Mouse (Mus musculus): Measurements from ENCODE around the gene Egflam. TPM values are rescaled to one million over a fixed set of nuclear protein-coding genes. Genes with fewer than 3 reads are reported as not detected.

The Egflam gene
- polyA plus RNA-seq, 1 experiment from 2014 or later, result not detected

GRCm38 (mm10) chr15:7192582-7192981, 205.6 kb downstream of the Egflam start:
- no peaks in the 10 kb centered on the region for H3K79me2 ChIP-seq (ENCODE audit: inconsistent target)
- no peak overlapping the region for H3K4me3 ChIP-seq (ENCODE audit: inconsistent target)
- no peaks in the 10 kb centered on the region for H3K36me3 ChIP-seq (ENCODE audit: inconsistent target)
- H3K27ac ChIP-seq, result no peak overlapping the region
- WGBS (ENCODE audit: missing documents), result 90% methylated on average over 2 of the region's 2 CpGs

GRCm38 (mm10) chr15:7191074-7191473, 207.1 kb downstream of the Egflam start:
- WGBS (ENCODE audit: missing documents), result 95% methylated on average over 4 of the region's 4 CpGs
- Histone ChIP-seq H3K79me2 (ENCODE audit: inconsistent target) (no peaks in the 10 kb centered on the region), H3K36me3 (ENCODE audit: inconsistent target) (no peaks in the 10 kb centered on the region), H3K27ac (no peak overlapping the region), H3K4me3 (ENCODE audit: inconsistent target) (no peak overlapping the region)

- Histone ChIP-seq H3K27ac (no peak overlapping the region), H3K79me2 (ENCODE audit: inconsistent target) (no peaks in the 10 kb centered on the region), H3K36me3 (ENCODE audit: inconsistent target) (no peaks in the 10 kb centered on the region), H3K4me3 (ENCODE audit: inconsistent target) (no peak overlapping the region)
- WGBS (ENCODE audit: missing documents), result 94% methylated on average over 22 of the region's 22 CpGs
These were observed 208.3 kb downstream of the Egflam start for GRCm38 (mm10) chr15:7189678-7190454.

- 85% methylated on average over 6 of the region's 6 CpGs for WGBS (ENCODE audit: missing documents)
- no peak overlapping the region for H3K27ac ChIP-seq
- no peaks in the 10 kb centered on the region for H3K36me3 ChIP-seq (ENCODE audit: inconsistent target)
- no peaks in the 10 kb centered on the region for H3K79me2 ChIP-seq (ENCODE audit: inconsistent target)
- H3K4me3 ChIP-seq (ENCODE audit: inconsistent target), result no peak overlapping the region
These were observed 210.5 kb downstream of the Egflam start for GRCm38 (mm10) chr15:7187682-7188081.

GRCm38 (mm10) chr15:7180576-7180975, 217.6 kb downstream of the Egflam start:
- 89% methylated on average over 6 of the region's 6 CpGs for WGBS (ENCODE audit: missing documents)
- H3K4me3 ChIP-seq (ENCODE audit: inconsistent target), result no peak overlapping the region
- no peaks in the 10 kb centered on the region for H3K79me2 ChIP-seq (ENCODE audit: inconsistent target)
- H3K27ac ChIP-seq, result no peak overlapping the region
- no peaks in the 10 kb centered on the region for H3K36me3 ChIP-seq (ENCODE audit: inconsistent target)

- 93% methylated on average over 8 of the region's 8 CpGs for WGBS (ENCODE audit: missing documents)
- no peak overlapping the region for H3K4me3 ChIP-seq (ENCODE audit: inconsistent target)
- H3K27ac ChIP-seq, result no peak overlapping the region
- no peaks in the 10 kb centered on the region for H3K36me3 ChIP-seq (ENCODE audit: inconsistent target)
- H3K79me2 ChIP-seq (ENCODE audit: inconsistent target), result no peaks in the 10 kb centered on the region
These were observed 224.4 kb downstream of the Egflam start for GRCm38 (mm10) chr15:7173776-7174175.

GRCm38 (mm10) chr15:7173346-7173745, 224.8 kb downstream of the Egflam start:
- 96% methylated on average over 7 of the region's 7 CpGs for WGBS (ENCODE audit: missing documents)
- no peaks in the 10 kb centered on the region for H3K36me3 ChIP-seq (ENCODE audit: inconsistent target)

GRCm38 (mm10) chr15:7172875-7173274, 225.3 kb downstream of the Egflam start:
- H3K4me3 ChIP-seq (ENCODE audit: inconsistent target), result no peak overlapping the region
- 80% methylated on average over 2 of the region's 2 CpGs for WGBS (ENCODE audit: missing documents)

More at GRCm38 (mm10) chr15:7173346-7173745, 224.8 kb downstream of the Egflam start:
- no peak overlapping the region for H3K27ac ChIP-seq
- no peaks in the 10 kb centered on the region for H3K79me2 ChIP-seq (ENCODE audit: inconsistent target)
- no peak overlapping the region for H3K4me3 ChIP-seq (ENCODE audit: inconsistent target)

GRCm38 (mm10) chr15:7167906-7168532, 230.2 kb downstream of the Egflam start:
- Histone ChIP-seq H3K79me2 (ENCODE audit: inconsistent target) (no peaks in the 10 kb centered on the region), H3K36me3 (ENCODE audit: inconsistent target) (no peaks in the 10 kb centered on the region), H3K4me3 (ENCODE audit: inconsistent target) (no peak overlapping the region), H3K27ac (no peak overlapping the region)
- 89% methylated on average over 11 of the region's 11 CpGs for WGBS (ENCODE audit: missing documents)

More at GRCm38 (mm10) chr15:7172875-7173274, 225.3 kb downstream of the Egflam start:
- Histone ChIP-seq H3K79me2 (ENCODE audit: inconsistent target) (no peaks in the 10 kb centered on the region), H3K36me3 (ENCODE audit: inconsistent target) (no peaks in the 10 kb centered on the region), H3K27ac (no peak overlapping the region)

- H3K4me3 ChIP-seq (ENCODE audit: inconsistent target), result no peak overlapping the region
- no peaks in the 10 kb centered on the region for H3K79me2 ChIP-seq (ENCODE audit: inconsistent target)
- H3K36me3 ChIP-seq (ENCODE audit: inconsistent target), result no peaks in the 10 kb centered on the region
- WGBS (ENCODE audit: missing documents), result 90% methylated on average over 10 of the region's 10 CpGs
- H3K27ac ChIP-seq, result no peak overlapping the region
These were observed 230.8 kb downstream of the Egflam start for GRCm38 (mm10) chr15:7167238-7167905.

GRCm38 (mm10) chr15:7166735-7167134, 231.5 kb downstream of the Egflam start:
- Histone ChIP-seq H3K79me2 (ENCODE audit: inconsistent target) (no peaks in the 10 kb centered on the region), H3K36me3 (ENCODE audit: inconsistent target) (no peaks in the 10 kb centered on the region), H3K4me3 (ENCODE audit: inconsistent target) (no peak overlapping the region), H3K27ac (no peak overlapping the region)
- 94% methylated on average over 9 of the region's 9 CpGs for whole genome bisulfite sequencing (ENCODE audit: missing documents)

GRCm38 (mm10) chr15:7163851-7164250, 234.3 kb downstream of the Egflam start:
- no peaks in the 10 kb centered on the region for H3K36me3 ChIP-seq (ENCODE audit: inconsistent target)
- WGBS (ENCODE audit: missing documents), result 76% methylated on average over 6 of the region's 6 CpGs
- H3K4me3 ChIP-seq (ENCODE audit: inconsistent target), result no peak overlapping the region
- H3K79me2 ChIP-seq (ENCODE audit: inconsistent target), result no peaks in the 10 kb centered on the region
- no peak overlapping the region for H3K27ac ChIP-seq

GRCm38 (mm10) chr15:7160321-7160720, 237.9 kb downstream of the Egflam start:
- Histone ChIP-seq H3K36me3 (ENCODE audit: inconsistent target) (no peaks in the 10 kb centered on the region), H3K27ac (no peak overlapping the region)
- 91% methylated on average over 8 of the region's 8 CpGs for WGBS (ENCODE audit: missing documents)

GRCm38 (mm10) chr15:7159869-7160268, 238.3 kb downstream of the Egflam start:
- no peaks in the 10 kb centered on the region for H3K36me3 ChIP-seq (ENCODE audit: inconsistent target)
- 84% methylated on average over 9 of the region's 9 CpGs for WGBS (ENCODE audit: missing documents)
- H3K27ac ChIP-seq, result no peak overlapping the region
- no peak overlapping the region for H3K4me3 ChIP-seq (ENCODE audit: inconsistent target)
- no peaks in the 10 kb centered on the region for H3K79me2 ChIP-seq (ENCODE audit: inconsistent target)

More at GRCm38 (mm10) chr15:7160321-7160720, 237.9 kb downstream of the Egflam start:
- H3K4me3 ChIP-seq (ENCODE audit: inconsistent target), result no peak overlapping the region
- H3K79me2 ChIP-seq (ENCODE audit: inconsistent target), result no peaks in the 10 kb centered on the region

- no peak overlapping the region for H3K4me3 ChIP-seq (ENCODE audit: inconsistent target)
- whole genome bisulfite sequencing (ENCODE audit: missing documents), result 92% methylated on average over 6 of the region's 6 CpGs
- no peak overlapping the region for H3K27ac ChIP-seq
- H3K79me2 ChIP-seq (ENCODE audit: inconsistent target), result no peaks in the 10 kb centered on the region
- H3K36me3 ChIP-seq (ENCODE audit: inconsistent target), result no peaks in the 10 kb centered on the region
These were observed 240.5 kb downstream of the Egflam start for GRCm38 (mm10) chr15:7157658-7158057.

All from macrophage (primary cell).